Mouse (Mus musculus) bone marrow macrophage, adult 2 months (primary cell): ENCODE results near the gene Mrpl21. TPM values are rescaled to one million over a fixed set of nuclear protein-coding genes. Genes with fewer than 3 reads are reported as not detected.

ENCODE experiments used
- H3K27ac ChIP-seq: 2 replicates; pipeline ENCODE4 v1.5.1; 2012; ENCODE audit warnings: low read depth, low read length; ENCODE audit not compliant: insufficient read depth
- H3K4me1 ChIP-seq: 2 replicates; pipeline ENCODE4 v1.6.1; 2012; ENCODE audit warnings: low read length; ENCODE audit not compliant: control insufficient read depth, insufficient read depth
- H3K4me3 ChIP-seq: 2 replicates; pipeline ENCODE4 v1.5.1; 2012; ENCODE audit warnings: mild to moderate bottlenecking, low read length, moderate library complexity; ENCODE audit not compliant: insufficient read depth
- CTCF ChIP-seq: IDR thresholded peaks from 2 replicates; pipeline ENCODE4 v1.5.1; 2012; ENCODE audit warnings: low read depth, mild to moderate bottlenecking, low read length, moderate library complexity
- POLR2A ChIP-seq: IDR thresholded peaks from 2 replicates; pipeline ENCODE4 v1.6.1; 2012; ENCODE audit warnings: mild to moderate bottlenecking, low read depth, low read length, borderline replicate concordance
- polyA plus RNA-seq: library from polyadenylated mRNA; stranded (reverse); fragments of >200 nt; gene quantifications from 2 replicates; pipeline ENCODE4 v1.2.4, GENCODE M21; 2012; ENCODE audit not compliant: missing spikeins, insufficient read depth, insufficient read length

The Mrpl21 gene
- polyA plus RNA-seq, 1 experiment: 33.7 TPM

DNA sequence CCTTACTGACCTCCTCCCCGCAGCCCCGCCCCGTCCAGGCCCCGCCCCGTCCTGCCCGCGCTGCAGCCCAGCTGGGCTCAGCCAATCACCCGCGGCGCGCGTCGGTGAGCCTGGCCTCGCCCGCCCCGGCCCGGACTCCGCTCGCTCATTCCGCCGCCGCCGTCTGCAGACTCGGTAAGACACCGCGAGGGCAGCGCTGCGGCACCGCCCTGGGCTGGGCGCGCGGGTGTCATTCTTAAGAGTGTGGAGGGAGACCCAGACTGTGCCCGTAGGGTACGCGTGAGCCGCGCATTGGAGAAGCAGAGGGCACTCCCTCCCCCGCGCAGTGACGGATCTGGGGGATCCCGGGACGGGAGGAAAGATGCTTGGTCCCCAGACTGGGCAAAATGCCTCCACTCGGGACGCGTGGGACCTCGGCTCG lies 40.5 kb downstream of the Mrpl21 start:
- Histone ChIP-seq H3K4me1 (peaks cover 20% of the 10 kb centered on the region), H3K4me3 (peak overlapping the region; percentile 84), H3K27ac (peak overlapping the region; percentile 66; the same call in 1 of the 2 replicates)
- TF ChIP-seq POLR2A (no peak), CTCF (no peak)

DNA sequence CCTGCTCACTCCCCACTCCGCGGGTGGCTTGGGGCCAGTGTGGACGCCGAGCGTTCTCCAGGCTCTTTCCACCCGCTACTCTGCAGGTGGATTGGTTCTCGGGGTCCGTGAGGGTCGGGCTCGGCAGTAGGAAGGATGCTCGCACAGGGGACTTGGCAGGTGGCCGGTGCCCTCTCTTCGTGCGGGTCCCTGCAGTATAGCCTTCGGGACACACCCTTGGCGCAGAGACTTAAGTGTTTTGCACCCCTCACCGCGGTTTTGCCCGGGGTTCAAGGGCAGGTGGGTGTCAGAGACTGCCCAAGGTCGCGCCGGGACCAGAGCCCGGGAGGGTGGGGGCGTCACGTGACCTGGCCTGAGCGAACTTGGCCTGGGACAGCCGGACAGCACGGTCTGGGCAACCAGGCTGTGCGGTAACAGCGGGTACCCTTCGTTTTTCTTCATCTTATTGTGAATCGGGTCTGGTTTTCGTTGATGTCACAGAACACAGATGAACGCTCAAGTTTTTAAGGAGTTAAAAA lies 41.1 kb downstream of the Mrpl21 start:
- peaks cover 22% of the 10 kb centered on the region for H3K4me1 ChIP-seq
- H3K27ac ChIP-seq: peak overlapping the region; percentile 90; the same call in 1 of the 2 replicates
- TF ChIP-seq CTCF (no peak), POLR2A (no peak)
- H3K4me3 ChIP-seq: peak overlapping the region; percentile 84

DNA sequence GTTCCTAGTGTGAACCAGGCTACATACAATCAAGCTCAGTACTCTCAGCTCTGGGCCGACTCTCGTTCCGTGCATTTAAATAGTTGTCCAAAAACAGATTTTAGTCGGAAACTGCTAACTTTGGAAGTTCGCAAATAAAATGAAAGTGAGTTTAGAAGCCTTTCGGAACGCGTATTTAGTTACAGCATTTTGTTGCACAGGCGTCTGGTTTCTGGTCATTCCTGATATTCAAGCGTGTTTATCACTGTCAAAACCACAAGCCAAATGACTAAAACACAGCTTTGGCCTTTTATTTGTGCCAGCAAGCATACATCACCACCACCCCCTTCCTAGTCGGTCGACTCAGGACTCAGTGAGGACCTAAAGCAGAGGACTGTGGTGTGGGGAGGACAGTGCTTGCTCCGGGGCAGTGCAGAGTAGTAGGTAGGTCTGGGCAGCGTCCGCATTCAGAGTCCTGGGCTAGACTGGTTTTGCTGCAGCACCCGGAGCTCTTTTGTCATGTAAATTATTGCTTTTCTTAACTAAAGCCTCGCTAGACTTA lies 41.6 kb downstream of the Mrpl21 start:
- Histone ChIP-seq H3K27ac (peak overlapping the region; percentile 90), H3K4me1 (peaks cover 22% of the 10 kb centered on the region), H3K4me3 (peak overlapping the region; percentile 84)
- TF ChIP-seq CTCF: no peak
- no peak for TF ChIP-seq POLR2A

DNA sequence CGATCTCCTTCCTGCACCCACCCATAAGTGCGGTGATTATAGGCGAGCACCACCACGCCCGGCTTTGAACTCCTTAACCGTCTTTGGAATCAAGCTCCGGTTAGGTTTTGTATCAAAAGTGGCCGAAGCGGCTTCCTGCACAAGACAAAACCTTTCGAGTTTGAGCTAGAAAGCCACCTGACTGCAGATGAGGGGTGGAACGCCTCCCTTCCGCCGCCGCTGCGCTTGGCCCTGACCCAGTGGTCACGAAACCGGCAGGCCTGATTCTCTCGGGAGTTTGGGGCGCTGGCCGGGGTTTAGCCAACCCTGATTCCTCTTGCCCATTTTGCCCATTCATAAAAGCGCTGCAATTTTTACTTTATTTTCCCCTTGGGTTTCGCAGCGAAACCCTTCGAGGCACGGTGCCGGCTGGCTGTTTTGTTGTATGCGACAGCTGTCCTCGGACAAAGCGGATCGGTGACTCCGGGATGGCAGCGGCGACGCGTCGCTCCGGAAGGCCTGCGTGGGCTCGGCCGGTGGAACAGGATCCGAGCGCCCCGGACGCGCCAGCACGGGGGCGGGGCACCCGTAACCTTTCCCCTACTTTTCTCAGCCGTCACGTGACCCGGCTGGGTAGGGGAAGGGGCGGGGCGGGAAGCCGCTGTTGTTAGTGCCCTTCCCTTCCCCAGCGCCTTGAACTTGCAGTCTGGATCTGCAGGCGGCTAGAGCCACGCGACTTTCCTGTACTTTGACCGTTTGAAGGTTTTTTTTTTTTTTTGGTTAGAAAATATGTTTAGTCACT lies 42.4 kb downstream of the Mrpl21 start:
- TF ChIP-seq POLR2A (no peak), CTCF (no peak)
- Histone ChIP-seq H3K4me3 (peak overlapping the region; percentile 84), H3K4me1 (peaks cover 26% of the 10 kb centered on the region), H3K27ac (peak overlapping the region; percentile 90)

DNA sequence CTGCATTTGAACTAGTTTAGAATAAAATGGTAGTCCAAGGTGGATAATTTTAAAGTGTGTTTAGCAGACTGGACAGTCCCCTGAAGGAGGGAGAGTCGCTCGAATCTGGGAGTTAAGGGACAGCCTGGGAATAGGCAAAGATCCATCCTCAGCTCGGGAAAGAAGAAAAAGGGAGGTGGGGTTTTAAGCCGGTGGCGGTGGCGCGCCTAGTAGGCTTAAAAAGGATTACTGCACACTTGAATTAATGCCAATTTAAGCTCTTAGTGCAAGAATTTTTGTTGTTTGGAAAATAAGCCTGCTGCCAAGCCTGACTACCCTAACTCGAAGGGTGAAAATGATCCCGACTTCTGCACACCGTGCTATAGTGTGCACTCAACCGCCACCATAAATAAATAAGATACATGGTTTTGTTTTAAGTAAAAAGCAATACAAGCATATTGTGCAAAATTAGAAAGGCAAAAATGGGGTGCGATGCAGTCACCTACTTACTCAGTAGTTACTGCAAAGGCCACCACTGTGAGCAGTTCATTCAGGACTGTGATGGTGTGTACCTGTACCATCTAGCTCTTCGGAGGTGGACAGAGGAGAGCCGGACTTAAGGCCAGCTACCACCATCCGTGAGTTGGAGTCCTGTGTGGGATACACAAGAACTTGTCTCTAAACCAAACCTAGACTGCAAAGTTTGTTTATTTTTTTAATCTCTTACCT lies 43.2 kb downstream of the Mrpl21 start:
- Histone ChIP-seq H3K4me1 (peaks cover 33% of the 10 kb centered on the region), H3K4me3 (peak overlapping the region; percentile 37), H3K27ac (peak overlapping the region; percentile 65)
- no peak for TF ChIP-seq POLR2A
- TF ChIP-seq CTCF: no peak

DNA sequence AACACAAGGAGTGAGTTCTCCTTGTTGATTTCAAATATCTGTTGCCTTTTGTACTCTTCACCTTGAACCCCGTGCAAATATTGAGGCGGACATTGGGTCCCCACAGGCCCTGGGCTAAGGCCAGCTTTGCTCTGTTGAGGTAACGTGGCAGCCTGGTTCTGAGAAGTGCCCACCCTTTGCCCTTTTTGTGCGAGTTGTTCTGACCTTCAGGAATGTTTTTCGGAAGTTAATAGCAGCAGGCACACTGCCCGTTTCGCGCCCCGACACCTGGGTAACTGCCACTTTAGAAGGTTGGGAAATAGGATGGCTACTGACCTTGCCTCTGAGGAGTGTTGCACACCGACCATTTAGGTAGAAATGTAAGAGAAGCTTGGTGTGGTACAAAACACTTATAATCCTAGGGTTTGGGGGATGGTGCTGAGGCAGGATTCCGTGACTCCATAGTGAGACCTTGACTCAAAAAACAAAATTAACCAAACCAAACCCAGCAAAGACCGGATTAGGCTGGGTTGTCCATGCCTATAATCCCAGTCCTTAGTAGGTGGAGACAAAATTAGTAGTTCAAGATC lies 43.9 kb downstream of the Mrpl21 start:
- TF ChIP-seq POLR2A: no peak
- no peak for TF ChIP-seq CTCF
- Histone ChIP-seq H3K4me1 (peaks cover 29% of the 10 kb centered on the region), H3K4me3 (no peak overlapping the region), H3K27ac (no peak overlapping the region)

DNA sequence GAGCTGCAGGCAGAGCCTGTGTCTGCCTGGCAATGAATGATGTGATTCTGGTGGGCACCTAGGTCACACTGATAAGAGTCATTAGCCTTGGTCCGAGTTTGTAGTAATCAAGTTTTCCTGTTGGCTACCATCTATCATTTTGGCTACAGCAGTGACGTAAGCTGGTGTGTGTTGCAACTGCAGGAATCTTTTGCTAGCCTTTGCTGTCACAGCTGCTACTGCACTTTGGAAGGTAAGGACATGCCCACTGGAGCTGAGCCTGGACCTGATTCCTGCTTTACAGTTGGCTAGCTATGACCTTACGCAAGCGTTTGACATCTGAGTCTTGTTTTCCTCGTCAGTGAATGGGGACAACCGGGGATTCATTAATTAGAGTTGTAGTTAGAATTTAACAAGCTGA lies 50.5 kb downstream of the Mrpl21 start:
- Histone ChIP-seq H3K27ac (no peak overlapping the region), H3K4me3 (no peak overlapping the region), H3K4me1 (peaks cover 30% of the 10 kb centered on the region)
- TF ChIP-seq CTCF (no peak), POLR2A (no peak)

DNA sequence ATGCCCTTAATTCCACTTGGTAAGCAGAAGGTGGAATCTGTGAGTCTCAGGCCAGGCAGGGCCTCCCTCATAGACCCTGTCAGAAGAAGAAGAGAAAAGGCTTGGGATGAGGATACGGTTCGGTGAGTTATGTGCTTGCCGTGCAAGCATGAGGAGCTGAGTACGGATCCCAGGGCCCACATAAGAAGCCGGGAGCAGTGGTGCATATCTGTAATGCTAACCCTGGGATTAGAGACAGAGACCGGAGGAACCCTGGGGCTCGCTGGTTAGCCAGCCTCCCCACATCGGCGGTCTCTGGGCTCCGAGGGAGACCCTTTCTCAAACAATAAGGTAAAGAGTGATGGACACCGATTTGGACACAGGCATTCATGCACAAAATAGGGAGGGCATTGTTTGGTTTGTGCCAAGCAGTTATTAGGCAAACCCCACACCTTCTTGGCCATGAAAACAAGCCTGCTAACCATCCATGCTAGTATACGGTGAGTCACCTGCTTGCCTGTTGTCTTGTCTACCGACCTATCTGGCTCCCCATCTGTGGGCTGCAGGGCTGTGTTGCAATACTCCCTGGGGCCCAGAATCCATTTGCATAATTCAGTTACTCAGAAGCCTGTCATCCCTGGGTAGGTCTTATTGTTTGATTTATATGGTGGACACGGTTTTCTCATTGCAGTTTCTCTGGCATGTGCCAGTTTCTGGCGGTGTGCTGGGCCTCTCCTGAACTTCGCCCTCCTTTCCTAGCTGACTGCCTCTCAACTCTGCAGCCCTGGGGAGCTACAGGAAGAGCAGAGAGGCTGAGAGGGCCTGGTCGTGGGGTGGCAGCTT lies 51.2 kb downstream of the Mrpl21 start:
- TF ChIP-seq POLR2A (no peak), CTCF (no peak)
- Histone ChIP-seq H3K27ac (no peak overlapping the region), H3K4me1 (peaks cover 28% of the 10 kb centered on the region), H3K4me3 (no peak overlapping the region)

DNA sequence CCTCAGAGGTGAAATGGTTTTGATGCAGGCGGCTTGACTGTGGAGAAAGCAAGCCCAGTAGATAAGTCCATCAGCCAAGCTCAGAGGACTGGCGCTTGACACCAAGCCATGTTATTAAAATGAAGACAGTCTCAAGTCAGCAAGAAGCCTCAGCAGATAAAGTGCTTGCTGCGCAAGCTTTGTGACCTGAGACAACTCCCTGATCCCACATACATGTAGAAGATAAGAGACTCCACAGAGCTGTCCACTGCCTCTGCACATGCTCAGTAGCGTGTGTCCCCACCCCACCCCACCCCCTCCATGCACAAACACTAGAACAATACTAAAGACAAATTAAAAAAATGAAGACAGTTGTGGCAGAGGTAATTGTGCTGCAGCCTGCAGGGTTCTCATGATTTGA lies 51.8 kb downstream of the Mrpl21 start:
- Histone ChIP-seq H3K4me3 (no peak overlapping the region), H3K4me1 (peaks cover 32% of the 10 kb centered on the region), H3K27ac (no peak overlapping the region)
- TF ChIP-seq CTCF (no peak), POLR2A (no peak)
